Mouse (Mus musculus): ENCODE measurements at regions not wholly inside any gene's neighbourhood (a gene's known extent, or its start where the extent isn't known, plus 50 kb on each side); places are given as distances from the start of the nearest gene placed in this dataset.
"Not testable (repeated sequence)": the region's sequence is repeated elsewhere in the genome, so short reads cannot be mapped to it uniquely, and the experiment has no call there.

DNA sequence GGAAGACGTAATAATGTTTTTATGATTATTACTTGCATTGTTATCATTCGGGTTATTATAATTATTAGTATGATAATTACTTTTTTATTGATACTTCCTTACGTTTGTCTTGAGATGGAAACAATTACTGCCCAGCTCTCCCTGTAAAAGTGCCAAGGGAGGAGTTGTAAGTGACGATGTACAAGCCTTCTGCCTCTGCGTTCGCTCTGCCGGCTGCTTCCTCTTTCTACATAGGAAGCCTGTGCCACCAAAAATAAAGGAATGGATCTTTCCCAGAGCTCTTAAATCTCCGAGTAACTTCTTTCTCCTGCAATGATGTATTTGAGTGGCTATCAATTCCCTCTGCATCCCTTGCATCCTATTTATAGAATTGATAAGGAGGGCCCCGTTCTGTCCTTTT, 249.2 kb downstream of the Gxylt1 start:
- Histone ChIP-seq H3K4me2 (ENCODE audit: low read depth, low read length) (no peak overlapping the region), H3K9me3 (replicated peaks; ENCODE audit: control insufficient read depth, low read length) (no peaks in the 10 kb centered on the region), H3K27ac (replicated peaks; ENCODE audit: low read depth, low read length) (no peak overlapping the region), H3K36me3 (replicated peaks; ENCODE audit: control insufficient read depth, insufficient read depth, low read depth, low read length) (no peaks in the 10 kb centered on the region), H3K4me1 (ENCODE audit: control insufficient read depth, insufficient read depth, low read length) (no peaks in the 10 kb centered on the region), H3K27me3 (ENCODE audit: control insufficient read depth, insufficient read depth, low read length) (no peaks in the 10 kb centered on the region), H3K9ac (replicated peaks; ENCODE audit: low read length) (no peak overlapping the region), H3K4me3 (ENCODE audit: low read depth, low read length) (no peak overlapping the region)
- WGBS = 78% methylated on average over 9 of the region's 9 CpGs
- ATAC-seq (replicated peaks; ENCODE audit: insufficient number of reproducible peaks, low FRiP score, low TSS enrichment, low read depth) (no peak), DNase-seq (ENCODE audit: low spot score) (no peak)

DNA sequence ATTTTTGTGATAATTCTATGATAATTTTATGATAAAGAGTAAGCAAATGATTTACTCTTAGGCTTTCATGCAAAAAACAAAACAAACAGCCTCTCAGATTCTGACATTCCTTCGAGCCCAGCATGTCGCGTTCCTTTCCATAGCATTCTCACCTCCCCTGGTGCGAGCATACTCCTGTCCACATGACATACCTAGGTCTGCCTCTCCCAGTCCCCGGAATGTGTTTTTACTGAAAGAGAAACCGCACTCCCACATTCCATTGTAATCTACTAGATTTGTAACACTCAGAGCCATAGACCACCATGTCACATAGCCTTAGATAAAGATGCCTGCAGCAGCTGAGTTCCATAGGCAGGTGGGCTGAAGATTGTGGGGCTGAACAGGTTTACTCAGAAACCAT, 250.8 kb downstream of the Gxylt1 start:
- H3K9ac ChIP-seq (replicated peaks; ENCODE audit: low read length) = no peak overlapping the region
- no peaks in the 10 kb centered on the region for H3K9me3 ChIP-seq (replicated peaks; ENCODE audit: control insufficient read depth, low read length)
- no peak for ATAC-seq (replicated peaks; ENCODE audit: insufficient number of reproducible peaks, low FRiP score, low TSS enrichment, low read depth)
- peak; percentile 8 for DNase-seq (ENCODE audit: low spot score)
- no peak overlapping the region for H3K4me3 ChIP-seq (ENCODE audit: low read depth, low read length)
- no peak overlapping the region for H3K27ac ChIP-seq (replicated peaks; ENCODE audit: low read depth, low read length)
- H3K4me2 ChIP-seq (ENCODE audit: low read depth, low read length) = no peak overlapping the region
- WGBS = 68% methylated on average over 6 of the region's 6 CpGs
- no peaks in the 10 kb centered on the region for H3K4me1 ChIP-seq (ENCODE audit: control insufficient read depth, insufficient read depth, low read length)
- no peaks in the 10 kb centered on the region for H3K36me3 ChIP-seq (replicated peaks; ENCODE audit: control insufficient read depth, insufficient read depth, low read depth, low read length)
- H3K27me3 ChIP-seq (ENCODE audit: control insufficient read depth, insufficient read depth, low read length) = no peaks in the 10 kb centered on the region

DNA sequence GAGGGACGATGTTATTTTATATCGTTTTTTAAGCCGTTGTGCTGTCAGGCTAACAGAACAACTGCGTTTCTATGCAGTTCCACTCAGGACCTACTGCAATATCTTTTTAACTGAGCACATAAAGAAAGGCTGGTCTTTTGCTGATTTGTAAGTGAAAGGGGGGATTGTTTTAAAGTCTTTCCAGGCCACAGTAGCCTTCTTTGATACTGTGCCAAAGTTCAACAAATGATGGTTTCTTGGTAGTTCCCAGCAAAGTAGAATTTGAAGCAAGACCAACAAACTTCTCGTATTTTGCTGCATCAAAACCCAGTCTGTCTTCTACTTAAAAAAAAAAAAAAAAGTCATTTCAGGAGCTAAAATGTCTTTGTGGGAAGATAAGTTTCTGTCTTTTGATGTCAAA, 263.8 kb downstream of the Gxylt1 start:
- Histone ChIP-seq H3K9ac (replicated peaks; ENCODE audit: low read length) (no peak overlapping the region), H3K4me1 (ENCODE audit: control insufficient read depth, insufficient read depth, low read length) (no peaks in the 10 kb centered on the region), H3K4me2 (ENCODE audit: low read depth, low read length) (no peak overlapping the region), H3K27me3 (ENCODE audit: control insufficient read depth, insufficient read depth, low read length) (no peaks in the 10 kb centered on the region), H3K36me3 (replicated peaks; ENCODE audit: control insufficient read depth, insufficient read depth, low read depth, low read length) (no peaks in the 10 kb centered on the region), H3K9me3 (replicated peaks; ENCODE audit: control insufficient read depth, low read length) (no peaks in the 10 kb centered on the region), H3K4me3 (ENCODE audit: low read depth, low read length) (no peak overlapping the region), H3K27ac (replicated peaks; ENCODE audit: low read depth, low read length) (no peak overlapping the region)
- DNase-seq (ENCODE audit: low spot score) (no peak), ATAC-seq (replicated peaks; ENCODE audit: insufficient number of reproducible peaks, low FRiP score, low TSS enrichment, low read depth) (no peak)
- WGBS = 72% methylated on average over 5 of the region's 5 CpGs

GRCm38 (mm10) chr15:93010629-93011028, 264.4 kb downstream of the Gxylt1 start:
- Histone ChIP-seq H3K4me3 (ENCODE audit: low read depth, low read length) (no peak overlapping the region), H3K9ac (replicated peaks; ENCODE audit: low read length) (no peak overlapping the region), H3K27me3 (ENCODE audit: control insufficient read depth, insufficient read depth, low read length) (no peaks in the 10 kb centered on the region), H3K9me3 (replicated peaks; ENCODE audit: control insufficient read depth, low read length) (no peaks in the 10 kb centered on the region), H3K27ac (replicated peaks; ENCODE audit: low read depth, low read length) (no peak overlapping the region), H3K4me1 (ENCODE audit: control insufficient read depth, insufficient read depth, low read length) (no peaks in the 10 kb centered on the region), H3K36me3 (replicated peaks; ENCODE audit: control insufficient read depth, insufficient read depth, low read depth, low read length) (no peaks in the 10 kb centered on the region), H3K4me2 (ENCODE audit: low read depth, low read length) (no peak overlapping the region)
- ATAC-seq (replicated peaks; ENCODE audit: insufficient number of reproducible peaks, low FRiP score, low TSS enrichment, low read depth) = no peak
- 34% methylated on average over 2 of the region's 2 CpGs for WGBS
- DNase-seq (ENCODE audit: low spot score) = peak; percentile 27

DNA sequence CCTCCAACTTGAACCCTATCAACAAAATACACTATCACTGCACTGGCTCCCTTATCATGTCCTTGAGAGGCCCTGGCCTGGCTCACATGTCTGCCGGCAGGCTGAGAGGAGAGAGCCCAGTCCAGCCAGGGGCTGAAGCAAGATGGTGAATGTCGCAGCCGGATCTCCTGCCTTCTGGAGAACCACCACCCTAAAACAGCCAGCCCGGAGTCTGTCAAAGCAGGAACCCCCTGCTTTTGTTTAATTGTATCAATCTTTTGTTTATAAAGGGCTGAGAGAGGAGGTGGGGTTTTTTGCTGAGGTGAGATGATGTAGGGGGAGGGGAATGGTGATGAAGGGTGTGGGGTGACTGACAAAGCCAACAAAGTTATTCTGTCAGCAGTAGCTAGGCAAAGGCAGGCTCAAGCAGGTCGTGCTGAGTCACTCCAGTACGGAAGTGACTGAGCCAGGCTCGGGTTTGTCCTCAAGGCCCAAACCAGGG, 269.2 kb downstream of the Gxylt1 start:
- 56% methylated on average over 7 of the region's 7 CpGs for WGBS
- ATAC-seq (replicated peaks; ENCODE audit: insufficient number of reproducible peaks, low FRiP score, low TSS enrichment, low read depth) (no peak), DNase-seq (ENCODE audit: low spot score) (no peak)
- no peaks in the 10 kb centered on the region for H3K4me1 ChIP-seq (ENCODE audit: control insufficient read depth, insufficient read depth, low read length)
- no peak overlapping the region for H3K9ac ChIP-seq (replicated peaks; ENCODE audit: low read length)
- no peaks in the 10 kb centered on the region for H3K9me3 ChIP-seq (replicated peaks; ENCODE audit: control insufficient read depth, low read length)
- no peak overlapping the region for H3K4me2 ChIP-seq (ENCODE audit: low read depth, low read length)
- no peak overlapping the region for H3K27ac ChIP-seq (replicated peaks; ENCODE audit: low read depth, low read length)
- no peak overlapping the region for H3K4me3 ChIP-seq (ENCODE audit: low read depth, low read length)
- H3K27me3 ChIP-seq (ENCODE audit: control insufficient read depth, insufficient read depth, low read length) = no peaks in the 10 kb centered on the region
- no peaks in the 10 kb centered on the region for H3K36me3 ChIP-seq (replicated peaks; ENCODE audit: control insufficient read depth, insufficient read depth, low read depth, low read length)

DNA sequence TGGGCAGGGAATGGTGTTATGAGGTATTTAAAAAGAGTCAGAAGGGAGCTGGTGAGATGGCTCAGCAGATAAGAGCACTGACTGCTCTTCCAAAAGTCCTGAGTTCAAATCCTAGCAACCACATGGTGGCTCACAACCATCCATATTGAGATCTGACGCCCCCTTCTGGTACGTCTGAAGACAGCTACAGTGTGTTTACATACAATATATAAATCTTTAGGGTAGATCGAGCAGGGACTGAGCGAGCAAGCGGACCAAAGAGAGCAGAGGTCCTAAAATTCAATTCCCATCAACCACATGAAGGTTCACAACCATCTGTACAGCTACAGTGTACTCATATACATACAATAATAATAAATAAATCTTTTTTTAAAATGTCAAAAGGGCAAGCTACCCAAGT, 269.8 kb downstream of the Gxylt1 start:
- H3K4me2 ChIP-seq (ENCODE audit: low read depth, low read length); H3K4me1 ChIP-seq (ENCODE audit: control insufficient read depth, insufficient read depth, low read length); H3K36me3 ChIP-seq (replicated peaks; ENCODE audit: control insufficient read depth, insufficient read depth, low read depth, low read length); ATAC-seq (replicated peaks; ENCODE audit: insufficient number of reproducible peaks, low FRiP score, low TSS enrichment, low read depth); H3K9me3 ChIP-seq (replicated peaks; ENCODE audit: control insufficient read depth, low read length); H3K27me3 ChIP-seq (ENCODE audit: control insufficient read depth, insufficient read depth, low read length); H3K4me3 ChIP-seq (ENCODE audit: low read depth, low read length); DNase-seq (ENCODE audit: low spot score); H3K27ac ChIP-seq (replicated peaks; ENCODE audit: low read depth, low read length); H3K9ac ChIP-seq (replicated peaks; ENCODE audit: low read length): not testable (repeated sequence)
- WGBS = 88% methylated on average over 5 of the region's 5 CpGs

- Histone ChIP-seq H3K27me3 (ENCODE audit: control insufficient read depth, insufficient read depth, low read length) (no peaks in the 10 kb centered on the region), H3K9ac (replicated peaks; ENCODE audit: low read length) (no peak overlapping the region), H3K36me3 (replicated peaks; ENCODE audit: control insufficient read depth, insufficient read depth, low read depth, low read length) (no peaks in the 10 kb centered on the region), H3K4me1 (ENCODE audit: control insufficient read depth, insufficient read depth, low read length) (no peaks in the 10 kb centered on the region), H3K4me3 (ENCODE audit: low read depth, low read length) (no peak overlapping the region), H3K4me2 (ENCODE audit: low read depth, low read length) (no peak overlapping the region), H3K27ac (replicated peaks; ENCODE audit: low read depth, low read length) (no peak overlapping the region), H3K9me3 (replicated peaks; ENCODE audit: control insufficient read depth, low read length) (no peaks in the 10 kb centered on the region)
- WGBS = 92% methylated on average over 7 of the region's 7 CpGs
- DNase-seq (ENCODE audit: low spot score) (no peak), ATAC-seq (replicated peaks; ENCODE audit: insufficient number of reproducible peaks, low FRiP score, low TSS enrichment, low read depth) (no peak)
Observed at GRCm38 (mm10) chr15:93004551-93004950, 270.4 kb downstream of the Gxylt1 start.

- no peak for ATAC-seq (replicated peaks; ENCODE audit: insufficient number of reproducible peaks, low FRiP score, low TSS enrichment, low read depth)
- Histone ChIP-seq H3K9me3 (replicated peaks; ENCODE audit: control insufficient read depth, low read length) (no peaks in the 10 kb centered on the region), H3K27me3 (ENCODE audit: control insufficient read depth, insufficient read depth, low read length) (no peaks in the 10 kb centered on the region), H3K4me1 (ENCODE audit: control insufficient read depth, insufficient read depth, low read length) (no peaks in the 10 kb centered on the region), H3K27ac (replicated peaks; ENCODE audit: low read depth, low read length) (no peak overlapping the region), H3K36me3 (replicated peaks; ENCODE audit: control insufficient read depth, insufficient read depth, low read depth, low read length) (no peaks in the 10 kb centered on the region), H3K4me3 (ENCODE audit: low read depth, low read length) (no peak overlapping the region), H3K4me2 (ENCODE audit: low read depth, low read length) (no peak overlapping the region), H3K9ac (replicated peaks; ENCODE audit: low read length) (no peak overlapping the region)
- peak; percentile 32 for DNase-seq (ENCODE audit: low spot score)
- 76% methylated on average over 3 of the region's 3 CpGs for WGBS
Observed at GRCm38 (mm10) chr15:93003233-93003632, 271.7 kb downstream of the Gxylt1 start.
